Mouse (Mus musculus) limb, embryonic 12.5 days (tissue): ENCODE data around the gene Zfp462. TPM values are rescaled to one million over a fixed set of nuclear protein-coding genes. Genes with fewer than 3 reads are reported as not detected.

Experiments
- ATAC-seq: fragments of 200-750 bp; cut with Nextera tagmentation; 2 replicates; pipeline ENCODE4 v1.8.0; 2017; ENCODE audit warnings: low read depth, moderate TSS enrichment; ENCODE audit not compliant: insufficient number of reproducible peaks, insufficient read depth, low FRiP score, low TSS enrichment
- H3K27ac ChIP-seq: fragments of 300-500 bp; sonication (generic); 2 replicates; pipeline ENCODE4 v1.5.1; 2016; ENCODE audit warnings: mild to moderate bottlenecking, moderate library complexity
- H3K27me3 ChIP-seq: fragments of 300-500 bp; sonication (generic); 2 replicates; pipeline ENCODE4 v1.6.1; 2016; ENCODE audit warnings: mild to moderate bottlenecking, moderate library complexity
- H3K36me3 ChIP-seq: fragments of 300-500 bp; sonication (generic); 2 replicates; pipeline ENCODE4 v1.6.1; 2016; ENCODE audit warnings: mild to moderate bottlenecking, moderate library complexity
- H3K4me1 ChIP-seq: fragments of 300-500 bp; sonication (generic); replicated peaks from 2 replicates; pipeline ENCODE4 v1.6.1; 2016
- H3K4me2 ChIP-seq: fragments of 300-500 bp; sonication (generic); 2 replicates; pipeline ENCODE4 v1.6.1; 2016; ENCODE audit warnings: mild to moderate bottlenecking, moderate library complexity
- H3K4me3 ChIP-seq: fragments of 300-500 bp; sonication (generic); replicated peaks from 2 replicates; pipeline ENCODE4 v1.5.1; 2016; ENCODE audit warnings: mild to moderate bottlenecking
- H3K9ac ChIP-seq: fragments of 300-500 bp; sonication (generic); replicated peaks from 2 replicates; pipeline ENCODE4 v1.6.1; 2016; ENCODE audit warnings: mild to moderate bottlenecking, moderate library complexity
- H3K9me3 ChIP-seq: fragments of 300-500 bp; sonication (generic); 2 replicates; pipeline ENCODE4 v1.6.1; 2016; ENCODE audit warnings: mild to moderate bottlenecking, moderate library complexity
- WGBS: fragments of 180-500 bp; shearing (Covaris S2); methylation state at CpG from one replicate; pipeline ENCODE4 v1.1.7; 2016; 5-methylcytosine and 5-hydroxymethylcytosine counted together
- polyA plus RNA-seq: library from polyadenylated mRNA; unstranded; fragments of >200 nt; fragmentation: Nextera tagmentation; extraction: Ambion mirVana; gene quantifications from 2 replicates; pipeline ENCODE4 v1.2.1, GENCODE M21; 2016

The Zfp462 gene
- polyA plus RNA-seq, 1 experiment from 2014 or later: 8.4 TPM

DNA sequence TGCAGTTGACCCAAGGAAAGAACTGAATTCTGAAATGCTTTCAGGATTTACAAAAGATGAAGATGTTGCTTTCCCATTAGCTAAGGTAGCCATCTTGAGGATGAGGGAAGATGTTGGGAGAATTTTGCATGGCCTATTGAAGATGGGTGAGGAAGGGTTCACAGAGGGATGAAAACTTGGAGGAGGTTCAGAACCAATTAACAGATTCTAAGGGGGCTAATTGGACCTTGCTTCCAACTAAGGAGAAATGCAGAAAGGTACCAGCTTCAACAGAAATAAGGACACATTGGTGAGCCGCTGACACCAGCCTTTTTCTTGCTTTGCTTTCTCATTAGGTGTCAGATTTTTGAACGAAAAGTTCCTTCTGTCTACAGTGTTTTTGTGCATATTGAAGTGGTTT is 6.0 kb downstream of the Zfp462 start:
- Histone ChIP-seq H3K4me3 (peak overlapping the region; percentile 67; the same call in 1 of the 2 replicates), H3K4me2 (peak overlapping the region; percentile 78), H3K36me3 (peaks cover 11% of the 10 kb centered on the region; the same call in 1 of the 2 replicates), H3K27me3 (no peaks in the 10 kb centered on the region), H3K9me3 (no peaks in the 10 kb centered on the region), H3K9ac (no peak overlapping the region), H3K4me1 (peaks cover 21% of the 10 kb centered on the region; the same call in 1 of the 2 replicates), H3K27ac (no peak overlapping the region)
- WGBS: 91% methylated on average over 2 of the region's 2 CpGs
- no peak for ATAC-seq

DNA sequence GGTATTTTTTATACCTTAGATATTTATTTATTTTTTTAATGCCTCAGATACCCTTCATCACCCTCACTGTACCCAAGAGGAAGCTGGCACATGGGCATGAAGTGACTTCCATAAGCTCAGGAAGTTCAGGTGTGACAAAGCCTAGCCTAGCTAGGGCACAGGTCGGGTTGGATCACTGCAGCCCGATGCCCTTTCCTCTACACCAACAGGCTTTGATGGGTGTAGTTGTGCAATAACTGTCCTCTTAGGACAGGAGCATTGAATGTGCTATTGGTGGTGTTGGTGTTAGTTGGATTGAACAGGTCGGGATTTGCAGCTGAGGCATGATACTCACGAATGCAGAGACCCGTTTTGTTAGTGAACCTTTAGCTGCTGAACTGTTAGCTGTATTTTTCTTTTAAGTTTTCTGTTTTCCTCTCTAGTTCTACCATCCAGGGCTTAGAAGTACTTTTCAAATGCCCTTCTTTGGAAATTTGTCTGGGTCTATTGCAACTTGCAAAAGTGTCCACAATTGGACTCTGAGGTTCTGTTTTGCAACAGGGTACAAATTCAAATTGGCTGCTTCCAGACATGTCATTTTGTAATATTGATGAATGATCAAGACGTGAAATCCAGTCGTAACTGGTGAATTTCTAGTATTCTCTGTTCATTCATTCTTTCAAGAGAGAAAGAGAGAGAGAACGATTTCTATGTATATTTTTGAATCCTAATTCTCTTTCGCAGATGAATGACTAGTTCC is 9.0 kb downstream of the Zfp462 start:
- no peak overlapping the region for H3K27ac ChIP-seq
- H3K36me3 ChIP-seq: peaks cover 31% of the 10 kb centered on the region; the same call in 1 of the 2 replicates
- WGBS: 91% methylated on average over 9 of the region's 9 CpGs
- H3K9ac ChIP-seq: no peak overlapping the region
- no peak for ATAC-seq
- H3K9me3 ChIP-seq: no peaks in the 10 kb centered on the region
- peaks cover 17% of the 10 kb centered on the region; the same call in 1 of the 2 replicates for H3K4me1 ChIP-seq
- H3K27me3 ChIP-seq: no peaks in the 10 kb centered on the region
- no peak overlapping the region for H3K4me3 ChIP-seq
- no peak overlapping the region for H3K4me2 ChIP-seq

DNA sequence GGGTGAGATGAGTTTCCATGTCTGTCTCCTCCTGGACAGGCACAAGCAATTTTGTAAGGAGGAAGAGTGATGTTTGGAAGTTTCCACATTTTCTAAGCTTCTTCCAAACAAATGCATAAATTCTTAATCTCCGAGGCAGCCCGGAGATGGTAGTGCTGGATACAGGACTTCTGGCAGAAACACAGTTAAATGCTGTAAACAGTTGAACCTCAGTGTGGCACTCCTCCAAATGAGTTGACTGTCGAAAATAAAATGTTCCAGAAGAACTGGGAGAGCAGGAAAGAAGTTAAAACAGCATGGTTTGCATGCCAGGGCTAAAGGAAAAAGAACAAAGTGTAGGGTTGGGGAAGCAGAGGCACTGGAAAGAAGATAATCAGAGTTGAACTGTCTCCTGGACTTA is 9.6 kb downstream of the Zfp462 start:
- H3K27ac ChIP-seq: no peak overlapping the region

DNA sequence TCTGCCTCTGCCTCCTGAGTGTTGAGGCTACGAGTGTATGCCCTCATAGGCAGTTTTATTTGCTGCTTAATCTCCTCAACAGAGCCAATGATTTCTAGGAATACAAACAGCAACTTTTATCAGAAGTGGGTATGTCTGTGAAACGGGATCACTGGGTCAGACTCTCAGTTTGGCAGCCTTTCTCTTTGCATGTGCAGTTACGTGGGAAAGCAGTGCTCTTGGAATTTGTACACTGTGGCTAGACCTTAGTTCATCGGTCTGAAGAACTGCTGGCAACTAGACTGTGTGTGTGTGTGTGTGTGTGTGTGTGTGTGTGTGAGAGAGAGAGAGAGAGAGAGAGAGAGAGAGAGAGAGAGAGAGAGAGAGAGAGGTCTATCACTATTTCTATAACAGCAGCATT is 15.9 kb downstream of the Zfp462 start:
- Histone ChIP-seq H3K4me3 (no peak overlapping the region), H3K27me3 (no peaks in the 10 kb centered on the region), H3K4me1 (peaks cover 13% of the 10 kb centered on the region), H3K27ac (no peak overlapping the region), H3K4me2 (no peak overlapping the region), H3K9ac (no peak overlapping the region), H3K9me3 (no peaks in the 10 kb centered on the region), H3K36me3 (peaks cover 53% of the 10 kb centered on the region)
- WGBS: 86% methylated on average over 4 of the region's 4 CpGs
- ATAC-seq: no peak

More for the DNA sequence above, 9.6 kb downstream of the Zfp462 start:
- Histone ChIP-seq H3K4me3 (no peak overlapping the region), H3K4me1 (peaks cover 17% of the 10 kb centered on the region; the same call in 1 of the 2 replicates), H3K4me2 (no peak overlapping the region), H3K36me3 (peaks cover 37% of the 10 kb centered on the region; the same call in 1 of the 2 replicates), H3K27me3 (no peaks in the 10 kb centered on the region), H3K9me3 (no peaks in the 10 kb centered on the region), H3K9ac (no peak overlapping the region)
- no peak for ATAC-seq
- 78% methylated on average over 3 of the region's 3 CpGs for WGBS

DNA sequence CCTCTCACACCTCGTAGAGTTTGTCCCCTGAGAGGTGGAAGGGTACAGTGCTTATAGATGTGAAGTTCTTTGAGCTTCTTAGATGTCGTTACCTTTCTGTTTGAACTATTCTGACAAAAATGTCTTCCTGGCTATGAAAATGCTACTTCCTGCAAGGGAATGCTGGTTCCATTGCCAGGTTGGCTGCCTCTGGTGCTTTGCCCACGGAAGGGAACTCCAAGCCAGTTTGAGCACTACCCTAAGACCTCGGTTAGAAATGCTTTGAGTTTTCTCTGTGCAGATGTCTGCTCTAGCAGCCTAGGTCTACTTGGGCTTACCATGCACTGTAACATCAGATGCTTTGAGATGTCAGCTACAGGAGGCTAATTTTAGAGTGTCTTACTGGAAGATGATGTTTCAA is 17.3 kb downstream of the Zfp462 start:
- no peak overlapping the region for H3K27ac ChIP-seq
- ATAC-seq: no peak
- H3K9me3 ChIP-seq: no peaks in the 10 kb centered on the region
- H3K4me2 ChIP-seq: no peak overlapping the region
- WGBS: 77% methylated on average over 4 of the region's 4 CpGs
- H3K4me3 ChIP-seq: no peak overlapping the region
- H3K36me3 ChIP-seq: peaks cover 51% of the 10 kb centered on the region
- H3K4me1 ChIP-seq: peaks cover 27% of the 10 kb centered on the region
- no peak overlapping the region for H3K9ac ChIP-seq
- no peaks in the 10 kb centered on the region for H3K27me3 ChIP-seq

DNA sequence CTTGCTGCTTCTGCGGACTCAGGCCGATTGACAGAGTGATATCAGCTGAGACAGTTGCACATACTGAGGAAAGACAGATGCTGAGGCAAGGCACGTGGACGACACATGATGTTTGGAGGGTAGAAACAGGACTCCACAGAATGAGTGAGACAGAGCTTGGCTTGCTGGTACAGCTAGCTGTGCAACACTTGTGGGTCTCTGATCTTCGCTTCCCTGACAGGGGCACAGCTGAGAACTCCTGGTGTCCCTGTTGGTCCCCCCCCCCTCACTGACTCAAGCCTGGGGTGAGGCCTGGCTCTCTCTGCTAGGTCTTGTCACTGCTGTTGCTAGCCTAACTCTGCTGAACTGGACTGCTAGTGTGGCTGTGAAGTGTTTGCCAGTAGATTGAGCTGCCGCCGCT is 18.7 kb downstream of the Zfp462 start:
- H3K4me2 ChIP-seq: no peak overlapping the region
- no peaks in the 10 kb centered on the region for H3K27me3 ChIP-seq
- H3K27ac ChIP-seq: no peak overlapping the region
- H3K36me3 ChIP-seq: peaks cover 49% of the 10 kb centered on the region
- H3K4me3 ChIP-seq: no peak overlapping the region
- no peak overlapping the region for H3K9ac ChIP-seq
- WGBS: 85% methylated on average over 7 of the region's 7 CpGs
- no peak for ATAC-seq
- H3K4me1 ChIP-seq: peaks cover 29% of the 10 kb centered on the region
- H3K9me3 ChIP-seq: no peaks in the 10 kb centered on the region

DNA sequence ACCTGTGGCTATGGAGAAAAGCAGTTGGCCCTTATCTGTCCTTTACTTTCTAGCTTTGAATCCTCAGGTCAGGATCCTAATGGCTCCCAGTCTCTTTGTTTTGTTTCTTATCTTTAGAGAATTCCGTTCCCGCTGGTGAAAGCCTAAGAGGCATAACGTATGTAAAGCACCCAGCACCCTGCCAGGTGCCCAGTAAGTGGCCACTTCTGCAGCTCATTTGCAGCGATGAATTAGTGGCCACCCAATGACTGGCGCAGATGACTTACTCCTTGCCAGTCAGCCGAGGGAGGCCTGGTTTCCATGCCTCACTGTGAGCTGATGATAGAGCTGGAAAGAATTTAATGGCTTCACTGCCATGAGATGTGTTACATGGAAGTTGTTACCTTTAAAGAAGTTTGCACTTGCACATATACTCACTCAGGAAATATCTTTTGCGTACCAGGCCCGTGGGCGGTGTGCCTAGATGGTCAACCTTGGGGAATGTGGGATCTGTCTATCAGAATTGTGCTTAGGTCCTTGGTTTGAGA is 20.4 kb downstream of the Zfp462 start:
- H3K36me3 ChIP-seq: peaks cover 46% of the 10 kb centered on the region
- H3K27ac ChIP-seq: peak overlapping the region; percentile 41; the same call in 1 of the 2 replicates
- H3K4me2 ChIP-seq: no peak overlapping the region
- no peak for ATAC-seq
- 73% methylated on average over 9 of the region's 9 CpGs for WGBS
- no peaks in the 10 kb centered on the region for H3K9me3 ChIP-seq
- no peak overlapping the region for H3K9ac ChIP-seq
- H3K4me3 ChIP-seq: no peak overlapping the region
- H3K27me3 ChIP-seq: no peaks in the 10 kb centered on the region
- H3K4me1 ChIP-seq: peaks cover 29% of the 10 kb centered on the region

DNA sequence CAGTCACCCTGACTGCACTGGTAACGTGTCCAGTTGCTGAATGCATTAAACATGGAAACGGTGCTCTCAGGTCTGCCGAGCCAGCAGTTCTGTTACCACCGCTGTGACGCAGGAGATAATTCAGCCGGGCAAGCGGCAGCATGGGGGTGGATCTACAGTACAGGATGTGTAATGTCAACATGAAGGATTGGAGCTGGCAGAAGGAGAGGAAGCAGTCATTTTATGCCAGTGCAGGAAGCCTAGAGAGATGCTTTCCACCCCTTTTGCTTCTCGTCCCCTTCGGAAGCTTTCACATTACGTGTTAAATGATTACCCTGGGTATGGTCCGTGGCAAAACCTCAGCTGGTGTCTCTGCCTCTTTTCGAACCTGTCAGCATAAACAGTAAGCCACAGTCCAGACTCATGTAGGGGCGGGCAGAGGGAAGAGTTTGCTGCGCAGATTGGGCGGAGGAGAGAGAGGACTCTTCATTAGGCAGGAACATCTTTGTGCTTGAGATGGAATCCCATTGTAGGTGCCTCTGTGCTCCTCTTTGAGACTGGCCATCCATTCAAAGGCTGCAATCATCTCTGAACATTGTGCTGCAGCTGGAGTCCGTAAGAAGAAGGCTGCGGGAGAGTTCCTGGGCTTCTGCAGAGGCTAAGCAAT is 21.4 kb downstream of the Zfp462 start:
- Histone ChIP-seq H3K27me3 (no peaks in the 10 kb centered on the region), H3K9me3 (no peaks in the 10 kb centered on the region), H3K36me3 (peaks cover 39% of the 10 kb centered on the region), H3K9ac (no peak overlapping the region), H3K4me2 (no peak overlapping the region), H3K4me1 (peaks cover 29% of the 10 kb centered on the region), H3K27ac (0 out of 2 replicates have a peak overlapping the region, but pooled peaks have one; percentile 0), H3K4me3 (no peak overlapping the region)
- WGBS: 56% methylated on average over 17 of the region's 17 CpGs
- ATAC-seq: no peak

DNA sequence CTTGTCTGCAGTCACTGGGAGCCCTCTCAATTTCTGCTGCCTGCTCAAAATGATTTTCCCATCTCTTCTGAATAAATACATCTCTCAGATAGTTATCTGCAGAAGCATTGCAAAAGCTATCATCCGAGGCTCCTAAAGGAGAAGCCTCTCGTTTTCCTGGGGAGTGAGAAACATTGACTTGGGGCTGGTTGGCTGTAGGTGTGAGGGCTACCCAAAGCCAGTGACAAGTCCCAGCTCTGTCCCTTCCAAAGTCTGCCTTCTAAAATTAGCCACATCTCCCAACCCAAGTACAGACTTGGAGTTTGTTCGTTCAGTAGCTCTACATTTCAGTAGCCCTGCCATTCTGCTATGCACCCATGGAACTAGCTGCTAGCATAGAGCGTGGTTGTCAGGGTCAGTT is 22.3 kb downstream of the Zfp462 start:
- 89% methylated on average over 4 of the region's 4 CpGs for WGBS
- H3K4me1 ChIP-seq: peaks cover 29% of the 10 kb centered on the region
- no peaks in the 10 kb centered on the region for H3K9me3 ChIP-seq
- H3K27ac ChIP-seq: no peak overlapping the region
- no peak for ATAC-seq
- no peaks in the 10 kb centered on the region for H3K27me3 ChIP-seq
- H3K4me2 ChIP-seq: no peak overlapping the region
- H3K4me3 ChIP-seq: no peak overlapping the region
- peaks cover 30% of the 10 kb centered on the region; the same call in 1 of the 2 replicates for H3K36me3 ChIP-seq
- no peak overlapping the region for H3K9ac ChIP-seq

DNA sequence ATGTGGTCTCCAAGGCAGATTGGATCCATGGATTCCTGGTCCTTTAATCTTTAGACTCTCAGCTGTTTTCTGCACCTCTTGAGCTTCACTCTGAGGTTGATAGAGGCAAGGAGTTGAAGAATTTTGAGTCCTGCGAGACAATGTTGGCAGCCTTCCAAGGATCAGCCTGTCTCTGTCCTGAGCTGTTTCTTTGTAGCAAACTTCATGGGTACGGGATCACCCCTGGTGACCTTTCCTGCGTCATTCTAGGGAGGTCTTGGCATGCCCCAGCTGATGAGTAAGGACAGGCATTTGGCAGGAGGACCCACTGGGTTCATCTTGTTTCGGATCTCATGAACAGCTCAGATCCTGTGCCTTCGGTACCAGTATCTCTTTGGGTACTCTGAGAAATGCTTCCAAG is 22.9 kb downstream of the Zfp462 start:
- Histone ChIP-seq H3K4me1 (peaks cover 29% of the 10 kb centered on the region), H3K4me3 (no peak overlapping the region), H3K4me2 (no peak overlapping the region), H3K27me3 (no peaks in the 10 kb centered on the region), H3K36me3 (peaks cover 30% of the 10 kb centered on the region; the same call in 1 of the 2 replicates), H3K9me3 (no peaks in the 10 kb centered on the region), H3K27ac (no peak overlapping the region), H3K9ac (no peak overlapping the region)
- WGBS: 87% methylated on average over 5 of the region's 5 CpGs
- ATAC-seq: no peak

DNA sequence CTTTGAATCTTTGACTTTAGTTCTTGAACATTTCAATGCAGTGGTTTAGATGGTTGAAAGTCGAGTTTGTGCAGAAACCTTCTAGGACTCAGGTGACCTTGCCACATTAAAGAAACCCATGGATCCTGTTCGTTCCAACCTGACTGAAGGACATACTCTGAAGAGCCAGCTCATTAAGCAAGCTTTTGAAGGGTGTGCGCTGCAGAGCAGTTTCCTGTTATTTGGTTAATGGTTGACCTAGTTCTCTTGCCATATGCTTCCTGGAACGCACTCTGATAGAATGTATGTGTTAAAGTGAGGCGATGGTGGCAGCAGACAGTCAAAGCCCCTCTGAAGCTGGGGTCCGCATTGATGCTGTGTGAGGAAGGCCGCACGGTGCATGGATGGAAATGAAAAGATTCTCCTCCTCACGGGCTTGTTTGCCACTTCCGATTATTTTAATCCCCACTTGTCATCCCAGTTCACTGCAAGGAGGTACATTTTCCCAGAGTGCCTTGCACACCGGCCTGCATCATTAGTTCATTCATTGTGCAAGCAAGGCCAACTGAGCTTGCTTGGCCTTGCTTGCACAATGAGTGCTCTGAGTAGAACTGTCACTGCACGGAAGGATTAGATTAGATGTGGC is 24.9 kb downstream of the Zfp462 start:
- Histone ChIP-seq H3K4me1 (peaks cover 26% of the 10 kb centered on the region), H3K36me3 (peaks cover 25% of the 10 kb centered on the region; the same call in 1 of the 2 replicates), H3K9ac (no peak overlapping the region), H3K4me3 (no peak overlapping the region), H3K4me2 (no peak overlapping the region), H3K27me3 (no peaks in the 10 kb centered on the region), H3K9me3 (no peaks in the 10 kb centered on the region), H3K27ac (no peak overlapping the region)
- WGBS: 85% methylated on average over 12 of the region's 12 CpGs
- ATAC-seq: no peak
